Mouse (Mus musculus) embryo, embryonic 9.5 days (tissue): ENCODE measurements around the gene Hoxa4.

Experiments
- DNase-seq: peaks from one replicate; pipeline ENCODE4 v3.0.0-alpha.2; 2017; ENCODE audit errors: extremely low spot score

Gene Hoxa4

GRCm38 (mm10) chr6:52203371-52204049 is 12.0 kb upstream of the Hoxa4 start:
- no peak for DNase-seq

DNA sequence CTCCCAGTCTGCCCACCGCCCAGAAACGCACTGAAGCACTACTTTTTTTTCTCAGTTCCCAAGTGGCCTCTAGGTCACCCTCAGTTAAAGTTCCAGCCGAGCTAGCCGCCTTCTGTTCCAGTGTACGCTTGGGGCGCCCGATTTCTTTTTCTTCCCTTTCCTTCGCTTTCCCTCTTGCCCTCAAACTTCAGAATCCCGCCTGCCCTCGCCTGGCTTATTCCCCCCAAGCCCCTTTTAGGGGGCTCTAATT is 11.5 kb upstream of the Hoxa4 start:
- no peak for DNase-seq

DNA sequence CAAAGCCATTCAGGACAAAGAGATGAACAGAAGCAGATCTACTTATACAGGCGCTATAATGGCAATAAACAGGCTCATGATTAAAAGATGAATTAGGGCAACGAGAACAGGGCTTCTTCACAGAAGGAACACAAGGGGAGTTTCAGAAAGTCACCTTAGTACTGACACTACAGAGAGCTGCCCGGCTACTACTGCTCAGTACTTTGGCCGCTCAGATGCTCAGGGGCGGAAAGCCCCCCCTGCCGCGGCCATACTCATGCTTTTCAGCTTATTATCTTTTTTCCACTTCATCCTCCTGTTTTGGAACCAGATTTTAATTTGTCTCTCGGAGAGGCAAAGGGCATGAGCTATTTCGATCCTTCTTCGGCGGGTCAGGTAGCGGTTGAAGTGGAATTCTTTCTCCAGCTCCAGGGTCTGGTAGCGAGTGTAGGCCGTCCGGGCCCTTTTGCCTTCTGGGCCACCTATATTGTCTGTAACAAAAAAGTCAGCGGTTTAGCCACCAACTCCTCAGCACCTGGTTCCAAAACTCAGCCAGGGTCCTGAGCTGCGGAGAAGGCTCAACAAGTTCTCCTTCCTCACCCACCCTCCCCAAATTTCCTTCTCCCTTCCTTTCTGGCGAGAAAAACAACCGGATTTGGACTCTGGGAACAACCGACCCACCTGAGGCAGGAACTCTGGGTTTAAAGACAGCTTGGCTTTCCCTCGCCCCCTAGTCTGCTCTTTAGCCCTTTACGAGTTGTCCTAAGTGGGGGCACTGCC is 11.0 kb upstream of the Hoxa4 start:
- no peak for DNase-seq

DNA sequence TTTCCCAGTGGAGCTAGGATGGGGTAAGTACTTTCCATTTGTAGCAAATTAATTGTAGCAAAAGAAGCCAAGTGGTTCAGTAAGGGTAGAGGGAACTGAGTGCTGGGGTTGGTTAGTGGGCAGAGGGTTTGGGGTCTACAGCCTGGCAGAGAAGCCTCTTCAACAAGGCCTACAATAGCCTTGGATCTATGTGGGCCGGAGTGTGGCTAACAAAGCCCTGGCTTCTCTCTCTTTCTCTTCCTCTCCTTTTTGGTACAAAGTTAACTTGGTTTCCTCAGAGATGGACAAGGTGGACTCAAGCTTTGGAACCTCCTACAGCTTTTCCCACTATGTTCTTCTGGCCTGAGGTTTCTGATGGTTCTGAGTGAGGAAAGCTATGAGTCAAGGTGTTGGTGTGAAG is 9.7 kb upstream of the Hoxa4 start:
- DNase-seq: no peak

DNA sequence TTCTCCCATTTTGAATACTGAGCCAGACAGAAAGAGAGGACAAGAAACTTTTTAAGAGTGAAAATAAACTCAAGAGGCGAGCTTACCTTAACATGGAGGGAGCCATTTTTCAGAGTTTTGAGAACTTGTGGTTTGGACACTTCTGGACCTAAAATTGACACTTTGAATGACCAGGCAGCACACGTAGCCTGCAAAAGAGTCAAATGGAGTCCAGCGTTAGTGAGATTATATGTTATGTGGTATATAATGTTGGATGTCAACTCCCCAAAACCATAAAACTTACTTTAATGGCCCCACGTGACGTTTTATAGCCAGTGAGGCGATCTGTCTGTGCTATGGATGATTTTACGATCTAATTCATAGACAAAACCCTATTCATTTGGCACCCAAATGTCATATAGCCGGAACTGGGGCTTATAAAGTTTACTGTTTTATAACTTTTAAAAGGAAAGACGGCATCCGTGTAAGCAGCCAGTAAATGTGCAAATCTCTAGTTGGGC is 9.2 kb upstream of the Hoxa4 start:
- no peak for DNase-seq

DNA sequence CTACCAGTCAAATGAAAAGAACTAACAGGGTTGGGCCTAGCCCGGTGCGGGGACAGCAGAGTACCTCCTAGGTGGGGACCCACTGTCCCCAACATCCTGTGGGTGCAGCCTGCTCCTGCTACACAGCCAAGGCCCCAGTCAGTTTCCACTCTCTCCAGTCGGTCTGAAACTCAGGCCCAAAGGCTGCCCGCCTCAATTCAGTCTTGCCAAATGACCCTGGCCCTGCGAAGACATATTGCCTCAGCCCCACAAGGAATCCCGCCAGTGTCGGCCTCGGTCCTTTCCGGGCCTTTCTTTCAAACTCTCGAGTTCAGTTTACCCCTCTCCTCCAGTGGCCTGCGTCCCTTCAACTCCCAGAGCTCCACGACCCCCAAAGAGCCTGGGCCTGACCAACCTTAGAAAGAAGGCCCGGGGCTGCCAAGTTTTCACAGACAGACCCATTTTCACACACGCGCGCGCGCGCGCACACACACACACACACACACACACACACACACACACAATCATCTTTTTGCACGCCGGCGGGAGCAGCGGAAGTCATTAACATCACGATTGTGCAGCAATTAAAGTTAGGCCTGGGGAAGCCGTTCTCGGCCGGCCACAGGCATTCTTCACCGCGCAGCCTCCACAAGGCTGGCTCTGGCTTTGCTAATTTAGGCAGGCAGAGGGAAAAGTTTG is 8.7 kb upstream of the Hoxa4 start:
- DNase-seq: peak; percentile 73

- DNase-seq: peak; percentile 63
Measured at GRCm38 (mm10) chr6:52197271-52197670, 5.7 kb upstream of the Hoxa4 start.

- DNase-seq: no peak
Measured at GRCm38 (mm10) chr6:52196811-52197210, 5.3 kb upstream of the Hoxa4 start.

DNA sequence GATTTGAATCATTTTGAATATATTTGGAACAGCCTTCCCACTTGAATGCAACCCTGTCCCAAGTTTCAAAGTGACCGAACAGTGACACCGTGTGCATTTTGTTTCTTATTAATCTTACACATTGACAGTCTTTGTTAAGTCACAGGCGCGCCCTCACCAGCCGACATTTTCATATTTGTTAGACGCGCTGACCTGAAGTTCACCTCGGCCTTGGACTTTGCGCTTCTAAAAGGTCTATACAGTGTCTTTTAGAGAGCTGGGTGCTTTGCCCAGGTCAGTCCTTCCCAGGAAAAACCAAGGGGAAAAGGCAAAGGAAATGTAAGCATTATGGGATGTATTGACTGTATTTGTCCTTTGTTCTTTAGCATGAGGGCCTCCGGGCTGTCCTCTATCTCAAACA is 3.1 kb upstream of the Hoxa4 start:
- DNase-seq: peak; percentile 66

DNA sequence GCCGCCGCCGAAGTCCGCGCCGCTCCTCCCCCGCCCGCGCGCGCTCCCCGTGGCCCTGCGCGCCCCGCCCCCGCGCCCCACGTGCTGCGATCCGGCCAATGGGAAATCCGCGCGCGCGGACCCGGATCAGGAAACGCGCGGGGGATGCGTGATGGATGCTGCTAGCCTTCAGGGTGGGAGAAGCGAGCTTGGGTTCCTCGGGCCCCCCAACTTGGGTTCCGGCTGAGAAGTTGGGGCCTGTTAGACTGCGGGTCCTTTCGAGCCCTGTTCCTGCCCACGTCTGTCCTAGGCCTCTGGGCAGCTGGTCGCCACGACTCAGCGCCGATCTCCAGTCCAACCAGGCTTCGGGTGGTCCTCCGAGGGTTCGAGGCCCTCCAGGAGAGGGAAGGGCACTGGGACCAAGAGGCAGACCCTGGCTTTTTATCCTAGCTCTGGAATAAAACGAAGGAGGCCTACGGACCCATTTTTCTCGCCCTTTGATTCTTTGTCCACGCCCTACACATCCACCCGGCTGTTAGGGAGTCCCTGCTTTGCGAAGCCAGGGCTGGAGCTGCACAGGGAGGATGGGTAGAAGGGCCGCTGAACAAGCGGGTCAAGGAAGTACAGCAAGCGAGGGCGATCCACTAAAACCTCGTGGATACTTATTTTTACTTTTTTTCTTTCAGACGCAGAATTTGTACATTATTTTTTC is 452 bp upstream of the Hoxa4 start:
- DNase-seq: peak; percentile 90

DNA sequence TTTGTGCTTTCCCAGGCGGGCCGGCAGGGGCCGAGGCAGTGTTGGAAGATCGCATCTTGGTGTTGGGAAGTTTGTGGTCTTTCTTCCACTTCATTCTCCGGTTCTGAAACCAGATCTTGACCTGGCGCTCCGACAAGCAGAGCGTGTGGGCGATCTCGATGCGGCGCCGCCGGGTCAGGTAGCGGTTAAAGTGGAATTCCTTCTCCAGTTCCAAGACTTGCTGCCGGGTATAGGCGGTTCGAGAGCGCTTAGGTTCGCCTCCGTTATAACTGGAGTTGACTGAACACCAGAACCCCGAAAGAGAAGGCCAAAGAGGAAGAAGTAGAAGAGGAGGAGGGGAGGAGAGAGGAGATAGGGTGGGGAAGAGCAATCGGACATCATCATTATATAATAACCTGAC is 1.1 kb downstream of the Hoxa4 start:
- DNase-seq: peak; percentile 71

DNA sequence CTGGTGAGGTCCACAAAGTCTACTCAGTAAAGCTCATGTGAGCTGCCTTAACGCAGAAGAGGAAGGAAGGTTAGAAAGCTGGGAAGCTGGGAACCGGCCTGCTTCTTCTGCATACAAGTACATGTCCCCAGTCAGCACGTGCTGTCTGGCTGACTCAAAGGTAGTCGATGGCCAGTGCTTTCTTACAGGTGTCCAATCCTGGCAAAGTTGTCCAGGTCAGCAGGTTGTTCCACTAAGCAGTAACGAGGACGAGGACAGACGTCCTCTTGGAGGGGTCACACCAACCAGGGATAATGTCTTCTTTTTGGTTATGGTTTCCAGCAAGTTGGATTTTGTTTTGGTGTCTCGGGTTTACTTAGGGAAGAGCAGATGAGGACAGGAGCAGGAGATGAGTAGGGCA is 1.6 kb downstream of the Hoxa4 start:
- DNase-seq: no peak

DNA sequence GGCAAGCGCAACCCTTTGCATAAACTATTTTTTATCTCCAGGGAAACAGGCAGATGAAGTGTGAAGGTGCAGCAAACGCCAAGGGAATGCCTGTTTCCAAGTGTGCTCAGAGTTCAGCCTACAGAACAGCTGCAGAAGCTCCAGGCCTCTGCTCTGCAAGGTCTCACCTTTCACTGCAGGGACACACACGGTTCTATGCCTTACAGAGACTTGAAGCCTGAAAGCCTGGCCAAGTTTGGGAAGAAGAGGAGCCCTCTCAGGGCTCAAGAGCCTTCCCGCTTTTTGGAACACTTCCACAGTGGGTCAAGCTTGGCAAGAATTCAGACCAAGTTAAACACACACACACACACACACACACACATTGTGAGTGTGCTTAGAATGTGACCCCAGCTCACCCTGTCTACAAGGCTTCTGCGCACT is 2.4 kb downstream of the Hoxa4 start:
- DNase-seq: no peak

- no peak for DNase-seq
Measured at GRCm38 (mm10) chr6:52186500-52186899, 5.1 kb downstream of the Hoxa4 start.

DNA sequence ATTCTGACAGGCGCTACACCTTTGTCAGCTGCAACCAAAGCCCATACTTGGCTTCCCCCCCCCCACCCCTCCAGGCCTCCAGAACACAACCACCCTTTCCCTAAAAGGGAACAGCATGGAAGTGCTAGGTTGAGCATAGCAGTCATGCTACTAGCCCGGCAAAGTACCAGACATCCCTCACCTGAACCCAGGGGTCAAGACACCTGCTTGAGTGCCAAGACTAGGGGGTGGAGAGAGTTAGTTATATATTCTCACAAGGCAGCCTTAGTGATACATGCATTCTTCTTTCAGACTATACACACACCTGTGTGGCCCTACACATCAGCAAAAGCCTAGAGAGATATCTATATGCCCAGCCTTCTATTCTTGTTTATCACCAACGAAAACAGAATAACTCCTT is 5.7 kb downstream of the Hoxa4 start:
- no peak for DNase-seq

DNA sequence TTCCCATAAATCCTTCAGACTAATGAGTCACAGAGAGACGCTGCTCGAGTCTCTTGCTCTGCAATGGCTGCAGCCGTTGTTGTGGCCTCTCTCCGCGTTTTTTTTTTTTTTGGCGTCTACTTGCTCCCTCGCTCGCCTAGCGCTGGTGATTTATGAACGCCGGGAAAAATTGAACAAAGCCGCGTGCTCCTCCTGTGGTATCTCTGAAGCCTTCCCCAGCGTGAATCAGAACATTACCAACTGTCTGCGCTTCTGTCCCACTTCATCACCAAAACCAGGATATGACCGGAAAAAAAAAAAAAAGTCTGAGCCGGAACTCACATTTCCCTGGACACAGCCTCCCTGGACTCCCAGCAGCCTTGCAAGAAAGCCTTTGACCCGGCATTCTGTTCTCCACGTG is 6.3 kb downstream of the Hoxa4 start:
- DNase-seq: no peak

DNA sequence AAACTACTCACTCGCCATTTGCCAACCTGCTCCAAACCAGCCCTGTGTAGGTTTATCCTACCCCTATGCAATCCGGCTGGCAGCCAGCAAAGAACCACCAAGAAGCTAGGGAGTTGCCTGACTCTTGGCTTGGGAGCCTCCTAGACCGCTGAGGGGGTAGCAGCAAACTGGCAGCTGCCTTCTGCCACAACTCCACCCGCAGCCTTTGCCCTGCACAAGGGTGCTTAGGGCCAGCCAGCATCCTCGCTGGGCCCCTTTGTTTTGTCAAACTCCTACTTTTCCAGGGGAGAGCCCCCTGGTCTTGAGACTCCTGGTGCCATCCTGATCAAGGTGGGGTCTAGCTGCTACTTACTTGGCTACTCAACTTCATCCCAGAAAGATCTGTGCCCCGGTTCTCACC is 6.9 kb downstream of the Hoxa4 start:
- no peak for DNase-seq

- no peak for DNase-seq
Measured at GRCm38 (mm10) chr6:52183311-52184080, 8.1 kb downstream of the Hoxa4 start.

GRCm38 (mm10) chr6:52182793-52183192 is 8.8 kb downstream of the Hoxa4 start:
- no peak for DNase-seq

DNA sequence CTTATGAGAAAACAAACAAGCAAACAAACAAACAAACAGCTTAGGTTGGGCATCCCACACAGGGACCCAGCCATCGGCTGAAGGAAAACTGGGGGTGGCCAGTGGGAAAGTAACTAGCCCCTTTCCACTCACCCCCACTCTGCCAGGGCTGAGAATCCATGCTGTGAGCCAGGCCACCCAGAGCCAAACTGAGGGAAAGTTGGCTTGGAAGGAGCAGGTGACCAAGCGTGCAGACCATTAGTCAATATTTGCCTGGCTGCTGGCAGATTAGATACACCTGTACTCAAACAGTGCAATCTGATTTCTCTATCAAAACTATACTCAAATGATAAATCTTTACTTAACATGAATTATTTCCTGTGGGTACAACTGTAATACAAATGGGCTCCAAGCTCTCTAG is 9.5 kb downstream of the Hoxa4 start:
- DNase-seq: no peak

DNA sequence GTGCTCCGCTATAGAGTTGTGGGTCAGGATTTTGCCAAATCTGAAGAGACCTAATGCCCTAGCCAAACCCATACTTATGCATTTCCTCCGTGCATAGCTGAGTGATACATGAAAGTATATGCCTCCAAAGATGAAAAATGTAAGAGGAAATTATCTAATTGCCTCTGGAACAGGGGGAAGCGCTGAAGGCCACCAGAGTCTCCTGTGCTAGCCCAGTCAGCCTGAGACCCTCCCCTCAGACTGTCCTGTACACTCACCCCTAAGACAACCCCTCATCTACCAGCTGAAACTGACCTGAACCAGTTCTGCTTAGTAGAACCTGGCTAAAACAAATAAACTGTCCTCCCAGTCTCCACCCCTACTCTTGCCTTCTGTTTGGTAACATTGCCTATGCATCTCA is 10.8 kb downstream of the Hoxa4 start:
- DNase-seq: no peak

GRCm38 (mm10) chr6:52180213-52180710 is 11.3 kb downstream of the Hoxa4 start:
- no peak for DNase-seq
